ENCODE assay signal across 12 mouse cellular contexts in genomic region chr6:96373274-96373673, GRCm38 (mm10).
"Had no signal": no experiment of that assay in that cellular context is flagged by ENCODE, and none has a peak within 500 bp of the region (broad histone marks: within the 10 kb centered on the region; RNA-seq: fewer than 3 reads in every experiment).

No protein-coding gene starts in this region.

- DNase-seq: kidney, adult 2 months; kidney, postnatal 14 days; left cerebral cortex, postnatal 4 days; lung, adult 18-20 months; lung, postnatal 36 days; right cerebral cortex, postnatal 14 days; thymus, postnatal 36 days had no signal

- H3K4me1 ChIP-seq: kidney, embryonic 15.5 days; limb, embryonic 13.5 days; stomach, embryonic 15.5 days had no signal

- H3K27me3 ChIP-seq: kidney, embryonic 15.5 days; limb, embryonic 13.5 days; stomach, embryonic 15.5 days had no signal

- H3K9ac ChIP-seq: kidney, embryonic 15.5 days; limb, embryonic 13.5 days; liver, embryonic 14.5 days; stomach, embryonic 15.5 days had no signal

- H3K4me2 ChIP-seq: kidney, embryonic 15.5 days; limb, embryonic 13.5 days; stomach, embryonic 15.5 days had no signal

- H3K27ac ChIP-seq: kidney, embryonic 15.5 days; limb, embryonic 13.5 days; liver, embryonic 14.5 days; stomach, embryonic 15.5 days had no signal

- H3K9me3 ChIP-seq: kidney, embryonic 15.5 days; limb, embryonic 13.5 days; stomach, embryonic 15.5 days had no signal

- ATAC-seq: lung, postnatal 0 days had no signal

- H3K36me3 ChIP-seq: kidney, embryonic 15.5 days; limb, embryonic 13.5 days; stomach, embryonic 15.5 days had no signal

- H3K4me3 ChIP-seq: kidney, embryonic 15.5 days; limb, embryonic 13.5 days; stomach, embryonic 15.5 days had no signal
